Mouse (Mus musculus) heart, embryonic 15.5 days (tissue): ENCODE measurements around the gene Nfxl1. TPM values are rescaled to one million over a fixed set of nuclear protein-coding genes. Genes with fewer than 3 reads are reported as not detected.

ENCODE experiments used
- ATAC-seq: fragments of 200-750 bp; cut with Nextera tagmentation; replicated peaks from 2 replicates; pipeline ENCODE4 v1.8.0; 2017; ENCODE audit warnings: low read depth, moderate TSS enrichment; ENCODE audit not compliant: insufficient number of reproducible peaks, insufficient read depth, low FRiP score
- H3K27ac ChIP-seq: fragments of 300-500 bp; sonication (generic); 2 replicates; pipeline ENCODE4 v1.5.1; 2015; ENCODE audit warnings: mild to moderate bottlenecking, inconsistent platforms
- H3K27me3 ChIP-seq: fragments of 300-500 bp; sonication (generic); 2 replicates; pipeline ENCODE4 v1.6.1; 2015; ENCODE audit warnings: inconsistent platforms
- H3K36me3 ChIP-seq: fragments of 300-500 bp; sonication (generic); 2 replicates; pipeline ENCODE4 v1.6.1; 2015; ENCODE audit warnings: mild to moderate bottlenecking, inconsistent platforms
- H3K4me1 ChIP-seq: fragments of 300-500 bp; sonication (generic); replicated peaks from 2 replicates; pipeline ENCODE4 v1.6.1; 2015; ENCODE audit warnings: inconsistent platforms
- H3K4me2 ChIP-seq: fragments of 300-500 bp; sonication (generic); 2 replicates; pipeline ENCODE4 v1.6.1; 2015; ENCODE audit warnings: inconsistent platforms, mild to moderate bottlenecking, moderate library complexity
- H3K4me3 ChIP-seq: fragments of 300-500 bp; sonication (generic); 2 replicates; pipeline ENCODE4 v1.5.1; 2015; ENCODE audit warnings: mild to moderate bottlenecking, inconsistent platforms
- H3K9ac ChIP-seq: fragments of 300-500 bp; sonication (generic); 2 replicates; pipeline ENCODE4 v1.6.1; 2015; ENCODE audit warnings: mild to moderate bottlenecking, inconsistent platforms
- H3K9me3 ChIP-seq: fragments of 300-500 bp; sonication (generic); replicated peaks from 2 replicates; pipeline ENCODE4 v1.6.1; 2016; ENCODE audit warnings: inconsistent platforms
- WGBS: fragments of 180-500 bp; shearing (Covaris S2); methylation state at CpG from one replicate; pipeline ENCODE4 v1.1.7; 2015; ENCODE audit warnings: mixed read lengths; 5-methylcytosine and 5-hydroxymethylcytosine counted together
- polyA plus RNA-seq: library from polyadenylated mRNA; unstranded; fragments of >200 nt; fragmentation: Nextera tagmentation; extraction: Ambion mirVana; gene quantifications from 2 replicates; pipeline ENCODE4 v1.2.1, GENCODE M21; 2015

Nfxl1 gene
- polyA plus RNA-seq, 1 experiment from 2014 or later, result 8.3 TPM

DNA sequence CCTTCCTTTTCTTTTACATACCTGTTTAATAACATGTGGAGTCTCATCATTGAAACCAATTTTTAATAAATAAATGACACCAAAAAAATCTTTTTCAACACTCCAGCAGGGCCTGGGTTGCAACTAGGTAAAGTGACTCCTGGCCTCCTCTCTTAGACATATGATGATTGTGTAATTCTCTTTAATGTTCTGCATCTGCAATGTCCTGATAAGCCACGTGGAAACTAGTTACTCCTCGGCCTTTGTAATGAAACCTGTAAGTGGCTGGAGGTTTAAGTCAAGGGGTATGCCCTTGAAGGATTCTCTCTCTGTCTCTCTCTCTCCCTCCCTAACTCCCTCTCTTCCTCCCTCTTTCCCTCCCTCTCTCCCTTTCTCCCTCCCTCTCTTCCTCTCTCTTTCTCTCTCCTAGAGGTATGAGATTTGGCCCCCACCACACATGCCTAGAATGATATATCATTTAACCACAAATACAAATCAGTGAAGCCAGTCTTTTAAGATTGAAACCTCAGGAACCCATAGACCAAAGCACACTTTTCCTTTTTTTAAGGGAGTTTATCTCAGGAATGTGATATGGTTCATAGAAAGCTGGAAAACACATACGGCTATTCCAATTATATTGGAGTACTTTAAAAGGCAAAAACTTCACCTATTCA is 1.6 kb upstream of the Nfxl1 start:
- Histone ChIP-seq H3K4me1 (peaks cover 8% of the 10 kb centered on the region), H3K36me3 (no peaks in the 10 kb centered on the region; the same call in 1 of the 2 replicates), H3K27me3 (no peaks in the 10 kb centered on the region), H3K27ac (no peak overlapping the region), H3K4me2 (no peak overlapping the region), H3K9ac (no peak overlapping the region), H3K4me3 (no peak overlapping the region), H3K9me3 (no peaks in the 10 kb centered on the region)
- WGBS, result 50% methylated on average over 3 of the region's 3 CpGs
- no peak for ATAC-seq

GRCm38 (mm10) chr5:72558716-72559526 is 563 bp downstream of the Nfxl1 start:
- WGBS, result 1% methylated on average over 57 of the region's 57 CpGs
- H3K4me2 ChIP-seq, result peak overlapping the region; percentile 90
- H3K36me3 ChIP-seq, result peaks cover 5% of the 10 kb centered on the region; the same call in 1 of the 2 replicates
- ATAC-seq, result peak; percentile 59
- peak overlapping the region; percentile 89 for H3K4me3 ChIP-seq
- H3K9ac ChIP-seq, result peak overlapping the region; percentile 92
- no peaks in the 10 kb centered on the region for H3K9me3 ChIP-seq
- H3K27ac ChIP-seq, result peak overlapping the region; percentile 65
- H3K27me3 ChIP-seq, result no peaks in the 10 kb centered on the region
- H3K4me1 ChIP-seq, result peaks cover 8% of the 10 kb centered on the region

GRCm38 (mm10) chr5:72556245-72556644 is 3.2 kb downstream of the Nfxl1 start:
- H3K4me3 ChIP-seq, result no peak overlapping the region
- peaks cover 12% of the 10 kb centered on the region; the same call in 1 of the 2 replicates for H3K36me3 ChIP-seq
- no peak overlapping the region for H3K9ac ChIP-seq
- 88% methylated on average over 3 of the region's 3 CpGs for WGBS
- H3K4me1 ChIP-seq, result peaks cover 8% of the 10 kb centered on the region
- H3K4me2 ChIP-seq, result no peak overlapping the region
- H3K9me3 ChIP-seq, result no peaks in the 10 kb centered on the region
- no peak for ATAC-seq
- no peaks in the 10 kb centered on the region for H3K27me3 ChIP-seq
- H3K27ac ChIP-seq, result no peak overlapping the region

- Histone ChIP-seq H3K36me3 (peaks cover 16% of the 10 kb centered on the region; the same call in 1 of the 2 replicates), H3K27ac (no peak overlapping the region), H3K4me2 (no peak overlapping the region), H3K4me3 (no peak overlapping the region), H3K27me3 (no peaks in the 10 kb centered on the region), H3K4me1 (no peaks in the 10 kb centered on the region), H3K9ac (no peak overlapping the region), H3K9me3 (no peaks in the 10 kb centered on the region)
- no peak for ATAC-seq
- WGBS, result 93% methylated on average over 3 of the region's 3 CpGs
Observed at GRCm38 (mm10) chr5:72551209-72551608, 8.3 kb downstream of the Nfxl1 start.

DNA sequence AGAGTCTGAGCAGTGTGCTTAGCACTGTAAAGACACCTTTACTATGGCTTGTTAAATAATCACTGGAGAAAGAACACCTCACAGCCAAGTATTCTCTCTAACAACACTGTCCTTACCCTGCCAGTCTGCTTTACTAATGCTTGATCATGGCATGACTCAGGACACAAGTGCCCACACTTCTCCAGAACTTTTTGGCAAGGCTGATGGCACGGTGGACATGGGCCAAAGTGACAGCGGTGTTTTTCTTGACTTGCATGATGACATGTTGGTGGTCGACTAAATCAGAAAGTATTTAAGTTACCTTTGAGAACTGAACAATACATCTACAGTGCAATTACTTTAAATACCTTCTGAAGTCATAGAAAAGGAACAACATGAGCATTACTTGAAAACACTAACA is 30.6 kb downstream of the Nfxl1 start:
- ATAC-seq, result no peak
- Histone ChIP-seq H3K4me1 (no peaks in the 10 kb centered on the region), H3K9me3 (no peaks in the 10 kb centered on the region), H3K27ac (no peak overlapping the region), H3K9ac (no peak overlapping the region), H3K27me3 (no peaks in the 10 kb centered on the region), H3K4me2 (no peak overlapping the region), H3K36me3 (peaks cover 32% of the 10 kb centered on the region), H3K4me3 (no peak overlapping the region)
- WGBS, result 87% methylated on average over 3 of the region's 3 CpGs

DNA sequence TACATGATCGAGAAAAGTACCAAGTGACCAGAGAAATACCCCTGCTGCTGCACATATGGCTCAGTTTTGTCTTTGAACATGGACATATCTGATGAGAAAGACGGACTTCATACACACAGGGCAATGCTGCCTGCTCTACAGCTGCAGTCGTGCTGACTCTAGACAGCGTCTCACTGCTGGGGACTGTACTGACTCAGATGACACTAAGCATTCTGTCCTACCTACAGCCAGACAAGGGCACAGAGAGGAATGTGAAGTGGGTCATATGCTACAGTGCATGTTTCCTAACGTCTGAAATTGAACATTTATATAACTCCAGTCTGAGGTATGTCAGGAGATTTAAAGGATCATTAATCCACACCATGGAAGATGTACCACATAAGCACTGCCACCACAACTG is 45.7 kb downstream of the Nfxl1 start:
- no peak overlapping the region for H3K9ac ChIP-seq
- WGBS, result 58% methylated on average over 5 of the region's 5 CpGs
- H3K4me1 ChIP-seq, result peaks cover 3% of the 10 kb centered on the region; the same call in 1 of the 2 replicates
- H3K4me3 ChIP-seq, result no peak overlapping the region
- no peaks in the 10 kb centered on the region for H3K27me3 ChIP-seq
- no peak overlapping the region for H3K4me2 ChIP-seq
- H3K9me3 ChIP-seq, result no peaks in the 10 kb centered on the region
- H3K27ac ChIP-seq, result peak overlapping the region; percentile 31
- peaks cover 10% of the 10 kb centered on the region; the same call in 1 of the 2 replicates for H3K36me3 ChIP-seq
- peak; percentile 69; the same call in 1 of the 2 replicates for ATAC-seq

DNA sequence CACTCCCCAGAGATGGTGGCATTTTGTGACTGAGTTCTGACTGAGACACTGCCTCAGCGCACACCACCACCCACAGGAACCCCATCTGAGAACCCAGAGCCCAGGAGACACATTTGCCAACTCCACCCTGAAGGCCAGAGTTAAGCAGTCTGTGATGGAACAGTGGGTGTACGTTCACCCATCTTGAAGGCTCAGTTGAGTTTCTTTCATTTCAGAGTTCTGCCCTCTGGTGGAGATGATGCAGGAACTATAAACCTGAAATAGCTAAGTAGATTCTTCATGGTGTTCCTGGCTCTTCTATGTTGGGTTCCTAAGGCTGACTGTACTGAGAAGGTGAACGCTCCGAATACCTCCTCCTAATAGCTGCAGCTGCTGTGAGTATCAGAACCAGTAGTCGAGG is 53.7 kb downstream of the Nfxl1 start:
- H3K27me3 ChIP-seq, result peaks cover 8% of the 10 kb centered on the region
- H3K27ac ChIP-seq, result no peak overlapping the region
- 63% methylated on average over 5 of the region's 5 CpGs for WGBS
- H3K4me3 ChIP-seq, result no peak overlapping the region
- no peaks in the 10 kb centered on the region for H3K36me3 ChIP-seq
- no peak for ATAC-seq
- H3K9ac ChIP-seq, result no peak overlapping the region
- peaks cover 30% of the 10 kb centered on the region for H3K4me1 ChIP-seq
- H3K9me3 ChIP-seq, result no peaks in the 10 kb centered on the region
- no peak overlapping the region for H3K4me2 ChIP-seq

DNA sequence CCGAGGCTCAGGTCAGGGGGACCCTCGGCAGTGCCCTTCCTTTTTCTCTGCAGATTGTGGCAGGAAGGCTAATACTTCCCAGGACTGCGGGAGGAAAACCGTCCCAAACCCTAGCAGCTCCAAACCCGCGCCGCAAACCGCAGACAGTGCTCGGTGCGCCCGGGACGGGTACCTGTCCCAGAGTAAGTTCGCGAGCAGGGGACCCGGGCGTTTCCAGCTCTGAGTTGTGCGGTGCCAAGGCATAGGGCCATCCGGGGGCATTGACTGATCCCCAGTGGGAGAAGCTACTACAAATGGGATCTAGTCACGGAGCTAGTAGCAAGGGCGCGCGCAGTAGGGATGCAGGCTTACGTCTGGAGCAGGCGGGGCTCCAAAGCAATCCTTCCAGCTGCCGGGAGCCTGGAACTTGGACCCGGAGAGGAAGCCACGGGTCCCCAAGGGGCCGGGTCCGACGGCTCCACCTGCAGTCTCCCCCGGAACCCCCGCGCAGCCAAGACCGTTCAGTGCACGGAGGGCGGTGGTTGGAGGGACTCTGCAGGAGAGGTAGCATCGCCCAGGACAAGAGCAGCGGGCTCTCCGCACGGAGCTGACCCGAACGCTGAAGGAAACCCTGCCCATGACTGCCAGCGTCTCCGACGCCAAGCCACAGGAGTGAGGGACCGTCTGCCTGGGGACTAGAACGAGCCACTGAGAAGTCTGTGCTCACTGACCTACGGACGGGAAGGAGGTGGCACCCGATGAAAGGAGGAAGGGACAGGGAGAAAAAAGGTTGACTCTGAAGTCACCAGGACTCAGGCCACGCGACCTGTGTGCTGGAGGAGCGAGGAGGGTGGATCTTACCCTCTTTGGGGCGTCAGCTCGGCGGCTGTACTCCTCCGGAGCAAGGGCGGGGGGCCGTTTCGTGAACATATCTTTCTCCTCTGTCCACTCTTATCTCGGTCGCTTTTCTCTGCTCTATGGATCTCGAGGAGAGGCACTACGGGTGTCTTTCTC is 55.7 kb downstream of the Nfxl1 start, which contains the start of gene Corin:
TSS of gene Corin (minus strand) at position 943 of the 993 bp plus-strand sequence.
- Histone ChIP-seq H3K4me1 (peaks cover 44% of the 10 kb centered on the region), H3K27me3 (peaks cover 8% of the 10 kb centered on the region), H3K9ac (peak within 1 kb of the TSS; percentile 70), H3K27ac (peak within 1 kb of the TSS; percentile 87), H3K9me3 (no peaks in the 10 kb centered on the region), H3K4me3 (peak within 1 kb of the TSS; percentile 60), H3K36me3 (no peaks in the 10 kb centered on the region), H3K4me2 (peak within 1 kb of the TSS; percentile 85)
- ATAC-seq, result peak; percentile 36
- WGBS, result under 1% methylated on average over 64 of the region's 64 CpGs

DNA sequence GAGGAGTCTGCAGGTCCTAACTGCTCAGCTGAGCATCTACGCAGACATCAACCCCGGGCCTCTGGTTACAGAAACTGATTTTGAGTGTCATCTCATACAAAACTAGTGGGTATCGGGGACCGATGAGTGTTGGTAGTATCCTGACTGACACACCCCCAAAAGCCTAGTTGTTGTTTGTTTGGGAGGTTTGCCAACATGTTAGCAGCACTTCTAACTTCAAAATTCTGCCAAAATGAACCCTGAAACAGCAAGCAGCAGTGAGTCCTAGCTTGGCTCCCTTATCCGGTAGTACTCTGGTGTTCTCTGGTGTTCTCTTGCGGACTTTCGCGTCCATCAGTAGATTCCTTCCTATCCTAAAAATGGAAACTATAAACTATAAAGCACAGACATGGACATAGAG is 56.7 kb downstream of the Nfxl1 start:
- peak overlapping the region; percentile 70 for H3K9ac ChIP-seq

GRCm38 (mm10) chr5:72501763-72502162 is 57.7 kb downstream of the Nfxl1 start:
- peak overlapping the region; percentile 85 for H3K4me2 ChIP-seq
- no peaks in the 10 kb centered on the region for H3K36me3 ChIP-seq
- peak overlapping the region; percentile 87 for H3K27ac ChIP-seq
- WGBS, result 22% methylated on average over 3 of the region's 3 CpGs
- peaks cover 8% of the 10 kb centered on the region for H3K27me3 ChIP-seq
- peak overlapping the region; percentile 60 for H3K4me3 ChIP-seq
- H3K9me3 ChIP-seq, result no peaks in the 10 kb centered on the region
- peak; percentile 62 for ATAC-seq
- H3K4me1 ChIP-seq, result peaks cover 62% of the 10 kb centered on the region
- H3K9ac ChIP-seq, result peak overlapping the region; percentile 37; the same call in 1 of the 2 replicates

More for the DNA sequence above, 56.7 kb downstream of the Nfxl1 start:
- peak overlapping the region; percentile 60 for H3K4me3 ChIP-seq
- no peaks in the 10 kb centered on the region for H3K36me3 ChIP-seq
- WGBS, result 42% methylated on average over 8 of the region's 8 CpGs
- H3K27ac ChIP-seq, result peak overlapping the region; percentile 87
- peak overlapping the region; percentile 85 for H3K4me2 ChIP-seq
- peaks cover 53% of the 10 kb centered on the region for H3K4me1 ChIP-seq
- H3K9me3 ChIP-seq, result no peaks in the 10 kb centered on the region
- H3K27me3 ChIP-seq, result peaks cover 8% of the 10 kb centered on the region
- ATAC-seq, result no peak
